In the genomic region with DNA sequence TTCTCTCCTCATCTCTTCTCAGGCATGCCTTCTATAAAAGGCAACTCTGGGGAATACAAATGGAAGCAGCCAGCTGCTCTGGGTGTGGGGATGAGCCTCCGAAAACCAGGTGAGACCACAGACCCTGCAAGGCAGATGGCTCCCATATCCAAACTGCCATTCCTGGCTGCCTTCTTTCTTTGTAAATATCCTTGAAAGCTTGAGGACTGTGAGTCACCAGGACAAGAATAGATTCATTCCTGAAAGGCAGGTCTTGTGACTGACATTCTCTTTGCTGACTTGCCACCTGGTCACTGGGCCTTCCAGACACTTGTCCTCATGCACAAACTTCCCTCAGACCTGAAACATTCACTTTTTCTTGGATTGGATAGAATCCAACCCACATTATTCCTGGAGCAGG, we compare ENCODE assay signal across 14 mouse cellular contexts.
DNase-seq lines count a peak whose midpoint lies in the region; ATAC-seq and TF ChIP-seq lines count a peak whose summit lies in the region.
"Had no signal": no experiment of that assay in that cellular context is flagged by ENCODE, and none has a peak within 500 bp of the region (broad histone marks: within the 10 kb centered on the region; RNA-seq: fewer than 3 reads in every experiment).

No protein-coding gene starts in this region.

- peak; percentile 21 for DNase-seq in adrenal gland, adult 2 months
- DNase-seq in adrenal gland, adult 18-20 months (ENCODE audit: low spot score in 2 of 2), result no peak
- peak in 1 of 2 experiments; percentile 45 for DNase-seq in layer of hippocampus, adult 2 months (ENCODE audit: low spot score in 2 of 2)
- no peak for DNase-seq in layer of hippocampus, postnatal 25 days (ENCODE audit: extremely low spot score in 1 of 2, low spot score in 1 of 2)
- DNase-seq in heart, adult 8-10 months (ENCODE audit: low spot score), result peak; percentile 36
- DNase-seq in right cerebral cortex, postnatal 10 days (ENCODE audit: low spot score in 2 of 2), result peak; percentile 44 to 60
- DNase-seq in embryo, embryonic 10.5 days (ENCODE audit: low spot score), result no peak
- DNase-seq: gastrocnemius, postnatal 14 days; kidney, adult 8-10 months; lung, embryonic 14.5 days had no signal

- no peak overlapping the region for H3K4me3 ChIP-seq in layer of hippocampus, adult 2 months
- H3K4me3 ChIP-seq in neural tube, embryonic 15.5 days (replicated peaks), result no peak overlapping the region
- H3K4me3 ChIP-seq: erythroblast, embryonic 14.5 days; hindbrain, embryonic 13.5 days; limb, embryonic 12.5 days had no signal

- no peak overlapping the region for H3K4me2 ChIP-seq in neural tube, embryonic 15.5 days
- H3K4me2 ChIP-seq: hindbrain, embryonic 13.5 days; limb, embryonic 12.5 days; lung, embryonic 14.5 days had no signal

- H3K4me1 ChIP-seq in neural tube, embryonic 15.5 days, result peaks cover 19% of the 10 kb centered on the region
- H3K4me1 ChIP-seq: limb, embryonic 12.5 days had no signal

- H3K9ac ChIP-seq in neural tube, embryonic 15.5 days (replicated peaks), result no peak overlapping the region
- H3K9ac ChIP-seq: hindbrain, embryonic 13.5 days; limb, embryonic 12.5 days; lung, embryonic 14.5 days had no signal

- no peaks in the 10 kb centered on the region for H3K36me3 ChIP-seq in neural tube, embryonic 15.5 days
- H3K36me3 ChIP-seq: hindbrain, embryonic 13.5 days; limb, embryonic 12.5 days had no signal

- no peaks in the 10 kb centered on the region for H3K9me3 ChIP-seq in neural tube, embryonic 15.5 days (replicated peaks)
- H3K9me3 ChIP-seq: hindbrain, embryonic 13.5 days; limb, embryonic 12.5 days had no signal

- no peak for ATAC-seq in neural tube, embryonic 15.5 days (ENCODE audit: low FRiP score)

- H3K27me3 ChIP-seq in neural tube, embryonic 15.5 days (replicated peaks), result no peaks in the 10 kb centered on the region
- H3K27me3 ChIP-seq: hindbrain, embryonic 13.5 days; limb, embryonic 12.5 days had no signal

- no peak for TF ChIP-seq CTCF in layer of hippocampus, adult 2 months (conservative IDR thresholded peaks at IDR 0.05)

- peak overlapping the region; percentile 51; the same call in 1 of the 2 replicates for H3K27ac ChIP-seq in layer of hippocampus, adult 2 months
- H3K27ac ChIP-seq in neural tube, embryonic 15.5 days (replicated peaks), result no peak overlapping the region
- H3K27ac ChIP-seq: hindbrain, embryonic 13.5 days; limb, embryonic 12.5 days had no signal

- 66% methylated on average over 1 of the region's 1 CpGs for WGBS in neural tube, embryonic 15.5 days

Comparison
In these comparisons a context has a peak if more than half of its experiments do, and no peak if none do; other contexts are left out.
1. DNase-seq: peak in adrenal gland, adult 2 months (single experiment), heart, adult 8-10 months (single experiment) and right cerebral cortex, postnatal 10 days (2 of 2); none in adrenal gland, adult 18-20 months (0 of 2), layer of hippocampus, postnatal 25 days (0 of 2) and embryo, embryonic 10.5 days (single experiment).